Mouse (Mus musculus) right cerebral cortex, postnatal 4 days (tissue): Measurements from ENCODE around the gene Dppa1.
A peak's percentile ranks its signal among the peaks of the same experiment; 100 is the strongest.
"Not testable (repeated sequence)": the region's sequence is repeated elsewhere in the genome, so short reads cannot be mapped to it uniquely, and the experiment has no call there.

Experiments
- DNase-seq: peaks from one replicate; pipeline ENCODE4 v3.0.0-alpha.2; 2022

Gene Dppa1

DNA sequence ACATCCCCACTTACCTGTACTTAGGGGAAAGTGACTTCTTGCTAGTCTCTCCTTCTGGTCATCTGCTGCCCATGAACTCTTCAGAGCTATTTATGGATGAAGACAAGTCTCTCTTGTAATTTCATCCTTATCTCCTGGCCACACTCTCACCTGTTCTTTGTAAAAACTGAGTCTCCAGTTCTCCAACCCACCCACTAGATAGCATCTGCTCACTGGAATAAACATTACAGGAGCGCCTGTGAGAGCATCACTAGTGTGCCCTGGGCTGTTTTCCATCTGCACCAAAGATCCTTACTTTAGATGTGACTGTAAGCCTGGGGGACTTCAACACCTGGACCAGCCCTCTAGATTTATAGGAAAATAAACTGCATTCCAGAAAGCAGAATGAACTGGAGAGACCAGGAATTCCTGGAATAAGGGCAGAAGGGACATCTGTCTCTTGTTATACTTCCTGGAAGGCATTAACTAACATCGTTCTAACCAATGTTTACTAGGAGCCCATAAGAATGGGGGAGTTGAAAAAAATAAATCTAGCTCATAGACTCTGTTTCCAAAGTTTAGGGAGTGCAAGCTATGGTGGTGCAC lies at the start of gene Dppa1:
TSS of gene Dppa1 (minus strand) at position 51 of the 585 bp plus-strand sequence.
- no peak for DNase-seq

DNA sequence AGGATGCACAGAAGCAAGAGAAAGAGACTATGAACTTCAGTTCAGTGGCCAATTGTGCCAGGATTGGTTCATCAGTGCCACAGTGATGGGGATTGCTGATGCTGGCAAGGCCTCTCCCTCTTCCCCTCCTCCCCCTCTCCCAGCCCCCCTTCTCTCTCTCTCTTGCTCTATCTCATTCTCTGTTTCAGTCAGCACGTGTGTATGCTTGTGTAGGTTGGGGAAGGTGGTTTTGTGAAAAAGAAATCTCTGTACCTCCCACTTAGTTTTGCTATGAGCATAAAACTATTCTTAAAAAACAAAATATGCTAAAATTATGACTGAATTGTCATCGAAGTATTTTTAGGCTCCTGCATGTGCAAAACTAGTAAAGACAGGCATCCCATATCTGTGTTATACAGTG lies 38.9 kb upstream of the Dppa1 start:
- no peak for DNase-seq

DNA sequence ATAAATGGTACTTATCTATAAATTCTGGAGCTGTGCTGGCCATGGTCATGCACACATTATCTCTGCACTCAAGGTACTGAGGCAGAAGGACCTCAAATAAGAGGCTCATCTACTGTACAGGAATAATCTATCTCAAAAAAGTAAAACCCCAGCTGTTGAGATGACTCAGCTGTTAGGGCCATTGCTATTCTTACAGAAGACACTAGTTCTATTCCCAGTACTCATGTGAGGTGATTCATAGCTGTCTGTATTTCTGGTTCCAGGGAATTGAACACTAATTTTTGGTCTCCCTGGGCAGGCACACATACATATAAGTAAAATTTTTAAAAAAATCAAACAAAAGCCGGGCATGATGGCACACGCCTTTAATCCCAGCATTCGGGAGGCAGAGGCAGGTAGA lies 38.0 kb upstream of the Dppa1 start:
- no peak for DNase-seq

DNA sequence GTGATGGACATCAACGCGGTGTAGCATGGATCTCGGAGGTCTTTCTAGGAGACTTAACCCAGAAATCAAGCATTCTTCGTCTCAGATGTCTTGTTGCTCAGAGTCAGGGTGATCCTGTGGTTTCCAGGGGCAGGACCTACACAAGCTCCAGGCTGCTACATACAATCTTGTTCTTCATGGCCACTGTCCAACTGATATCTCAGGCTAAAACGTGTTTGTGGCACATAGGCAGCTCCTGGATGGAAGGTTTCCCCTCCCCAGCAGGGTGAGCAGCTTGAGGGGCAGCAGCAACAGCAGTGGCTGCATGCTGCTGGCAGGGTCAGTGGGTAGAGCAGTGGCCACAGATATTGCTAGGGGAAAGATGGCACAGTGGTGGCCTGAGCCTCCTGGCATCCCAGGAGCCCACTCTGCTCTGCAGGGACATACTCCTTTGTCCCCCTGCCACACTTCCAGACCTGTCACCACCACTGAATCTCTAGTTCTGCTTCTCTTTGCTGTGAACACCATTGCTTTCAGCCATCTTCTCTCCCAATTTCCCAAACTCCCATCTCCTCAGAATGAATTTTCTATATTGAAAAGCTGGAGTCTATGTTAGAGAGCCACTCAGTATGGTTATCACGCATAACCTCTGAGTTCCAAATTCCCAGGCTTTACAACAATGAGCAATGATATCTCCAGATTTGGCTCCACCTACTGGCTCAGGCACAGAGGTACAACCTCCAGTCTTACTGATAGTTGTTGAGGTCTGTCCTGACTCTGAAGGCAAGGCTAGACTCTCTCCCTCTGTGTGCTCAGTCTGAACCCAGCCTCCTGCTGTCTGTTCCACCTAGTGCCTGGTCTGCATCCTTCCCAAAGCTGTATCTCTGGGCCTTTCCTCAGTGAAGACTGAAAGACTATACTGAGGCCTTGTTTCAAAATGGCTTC lies 36.8 kb upstream of the Dppa1 start:
- no peak for DNase-seq

DNA sequence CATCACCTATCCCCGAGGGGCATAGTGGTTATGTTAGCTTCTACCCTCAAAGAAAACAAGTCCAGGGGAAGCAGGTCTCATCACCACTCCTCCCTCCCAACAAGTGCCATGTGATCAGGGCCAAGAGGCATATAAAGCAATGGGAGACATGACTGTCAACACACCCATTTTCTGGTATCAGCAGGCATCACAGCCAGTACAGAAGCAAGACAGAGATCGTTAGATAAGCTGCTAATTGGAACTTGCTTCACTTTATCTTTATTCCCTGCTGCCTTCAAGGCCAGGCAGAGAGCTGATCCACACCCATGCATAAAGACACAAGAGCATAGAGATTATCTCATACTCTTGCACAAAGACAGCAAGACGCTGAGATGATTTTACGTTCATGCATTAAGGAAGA lies 34.2 kb upstream of the Dppa1 start:
- DNase-seq = no peak

DNA sequence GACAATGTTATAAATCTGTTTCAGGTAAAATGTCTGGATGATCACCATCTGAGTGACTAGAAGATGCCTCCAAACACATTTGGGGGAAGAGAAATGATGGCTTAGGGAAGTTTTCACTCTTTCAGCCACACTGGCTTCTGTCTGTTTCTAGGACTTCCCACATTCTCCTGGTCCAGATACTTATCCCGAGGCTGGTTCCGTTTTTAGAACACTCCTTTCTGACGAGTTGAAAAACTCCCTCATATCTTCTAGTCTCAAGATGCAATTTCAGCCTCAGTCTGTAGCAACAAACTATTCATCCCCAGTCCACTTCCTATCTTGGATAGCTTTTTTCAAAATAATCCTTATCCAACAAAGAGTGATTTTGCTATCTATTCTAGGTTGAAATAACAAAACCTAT lies 23.4 kb upstream of the Dppa1 start:
- DNase-seq = no peak

DNA sequence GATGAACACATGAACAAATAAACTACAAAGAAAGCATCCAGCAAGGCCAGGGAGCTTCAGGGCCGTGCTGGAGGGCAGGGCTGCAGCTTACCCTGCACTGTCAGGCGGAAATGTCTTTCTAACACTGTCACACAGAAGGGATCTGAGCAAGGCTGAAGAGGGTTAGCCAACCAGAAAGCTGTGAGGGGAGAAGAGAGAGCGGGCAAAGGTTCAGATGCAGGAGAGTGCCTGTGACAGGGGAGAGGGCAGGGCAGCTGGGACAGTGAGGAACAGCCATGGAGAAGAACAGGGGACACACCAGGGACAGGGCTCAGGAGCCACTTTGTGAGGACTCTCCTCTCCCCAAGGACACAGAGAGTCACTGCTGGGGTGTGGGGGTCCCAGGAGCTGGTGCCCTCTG lies 20.6 kb upstream of the Dppa1 start:
- DNase-seq = not testable (repeated sequence)

DNA sequence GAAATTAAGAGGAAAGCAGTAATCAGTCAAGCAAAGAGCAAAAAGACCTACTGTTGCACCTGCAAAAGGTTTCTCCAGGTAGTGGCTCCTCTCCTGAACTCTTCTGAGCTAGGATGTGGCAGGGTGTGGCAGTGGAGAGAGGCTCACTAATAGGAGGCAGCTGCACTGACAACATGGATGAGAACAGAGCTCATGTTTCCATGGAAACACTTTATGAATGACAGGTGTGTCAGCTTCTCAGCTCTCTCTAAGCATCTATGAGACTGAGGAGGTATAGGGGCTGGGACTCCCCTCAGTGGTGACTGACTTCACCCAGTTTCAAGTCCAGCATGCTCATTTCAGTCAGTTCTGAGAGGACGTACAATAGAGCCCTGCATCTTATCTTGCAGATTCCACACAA lies 15.8 kb upstream of the Dppa1 start:
- DNase-seq = no peak

DNA sequence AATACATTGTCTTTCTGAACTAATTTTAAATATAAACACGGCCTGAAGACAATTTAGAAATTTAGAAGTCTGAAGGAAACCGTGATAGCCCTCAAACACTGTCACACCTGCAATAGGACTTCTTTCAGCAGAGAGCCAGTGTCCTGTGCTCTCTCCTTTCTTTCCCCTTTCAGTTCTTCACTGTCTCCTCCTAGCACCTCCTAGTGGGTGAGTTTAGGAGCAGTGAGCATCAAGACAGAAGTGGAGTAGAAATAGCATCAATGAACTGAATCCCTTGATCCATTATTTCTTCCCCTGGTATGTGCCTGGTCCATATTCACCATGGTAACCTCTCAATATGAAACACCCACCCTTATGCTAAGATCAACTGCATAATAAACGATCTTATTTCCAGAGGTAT lies 7.5 kb upstream of the Dppa1 start:
- DNase-seq = no peak

DNA sequence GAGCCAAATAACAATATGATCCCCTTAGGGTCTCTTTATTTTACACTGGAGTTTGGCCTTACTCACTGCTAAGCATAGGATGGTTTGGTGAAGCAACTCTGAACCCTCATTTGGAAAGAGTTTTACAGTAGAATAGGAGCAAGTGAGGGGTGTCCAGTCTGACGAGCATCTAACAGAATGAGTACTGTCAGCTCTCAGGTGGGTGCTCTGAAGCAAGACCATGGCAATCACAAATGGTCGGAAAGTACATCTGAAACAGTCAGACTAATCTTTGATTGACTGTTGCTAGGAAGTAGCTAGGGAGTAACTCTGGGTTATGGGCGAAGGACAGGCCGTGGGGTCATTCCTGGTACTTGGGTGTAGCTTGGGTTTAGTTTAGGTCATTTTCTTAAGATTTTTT lies 6.5 kb upstream of the Dppa1 start:
- DNase-seq = not testable (repeated sequence)

DNA sequence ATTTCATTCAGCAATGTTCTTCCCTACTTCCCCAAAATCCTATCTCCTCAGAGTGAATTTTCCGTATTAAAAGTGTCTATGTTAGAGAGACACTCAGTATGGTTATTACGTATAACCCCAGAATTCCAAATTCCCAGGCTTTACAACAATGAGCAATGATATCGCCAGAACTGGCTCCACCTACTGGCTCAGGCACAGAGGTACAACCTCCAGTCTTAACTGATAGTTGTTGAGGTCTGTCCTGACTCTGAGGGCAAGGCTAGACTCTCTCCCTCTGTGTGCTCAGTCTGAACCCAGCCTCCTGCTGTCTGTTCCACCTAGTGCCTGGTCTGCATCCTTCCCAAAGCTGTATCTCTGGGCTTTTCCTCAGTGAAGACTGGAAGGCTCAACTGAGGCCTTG lies 2.6 kb upstream of the Dppa1 start:
- peak; percentile 35 for DNase-seq

DNA sequence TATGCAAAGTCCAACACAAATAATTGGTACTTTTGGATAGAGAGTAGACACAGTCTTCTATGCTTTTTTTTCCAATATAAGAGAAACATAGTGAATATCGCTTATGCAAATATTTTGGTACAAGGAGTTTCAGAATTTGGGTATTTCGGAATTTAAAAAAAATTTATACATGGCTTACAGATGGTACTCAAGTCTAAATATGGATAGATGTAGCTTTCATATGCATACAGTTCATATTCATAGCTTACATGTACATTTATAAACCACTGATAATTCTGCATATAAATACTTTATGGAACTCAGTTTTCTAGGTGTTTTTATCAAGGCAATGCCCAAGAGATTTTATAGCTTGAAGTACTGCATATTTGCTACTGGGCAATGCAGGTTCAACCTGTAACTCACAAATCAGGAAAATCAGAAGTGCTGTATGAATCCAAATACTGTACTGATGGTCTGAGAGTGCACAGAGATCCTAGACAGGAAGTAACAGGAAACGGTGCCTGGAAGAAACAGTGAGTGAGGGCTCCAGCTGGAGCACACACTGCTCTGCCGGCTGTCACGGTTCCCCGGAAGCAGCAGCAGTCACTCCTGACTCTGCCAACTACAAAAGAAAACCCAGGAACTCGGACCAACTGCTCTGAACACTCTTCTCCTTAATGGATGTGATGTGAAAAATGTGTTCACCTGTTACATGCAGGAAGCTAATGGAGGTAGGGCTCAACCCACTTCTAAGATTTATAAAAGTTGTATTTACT lies 8.5 kb downstream of the Dppa1 start:
- no peak for DNase-seq

DNA sequence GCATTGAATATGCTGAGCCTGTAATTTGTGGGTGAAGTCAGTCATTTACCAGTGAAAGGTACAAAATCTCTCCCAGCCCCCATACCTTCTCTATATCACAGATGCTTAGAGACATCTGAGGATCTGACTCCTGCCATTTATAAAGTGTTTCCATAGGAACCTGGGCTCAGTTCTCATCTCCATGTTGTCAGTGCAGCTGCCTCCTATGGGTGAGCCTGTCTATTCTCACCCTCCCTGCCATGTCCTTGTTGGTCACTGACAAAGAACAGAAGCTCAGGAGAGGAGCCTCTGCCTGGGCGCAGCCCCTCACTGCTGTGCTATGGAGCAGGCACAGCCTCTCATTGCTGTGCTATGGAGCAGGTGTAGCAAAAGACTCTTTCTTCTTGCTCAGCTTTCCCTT lies 9.1 kb downstream of the Dppa1 start:
- no peak for DNase-seq

DNA sequence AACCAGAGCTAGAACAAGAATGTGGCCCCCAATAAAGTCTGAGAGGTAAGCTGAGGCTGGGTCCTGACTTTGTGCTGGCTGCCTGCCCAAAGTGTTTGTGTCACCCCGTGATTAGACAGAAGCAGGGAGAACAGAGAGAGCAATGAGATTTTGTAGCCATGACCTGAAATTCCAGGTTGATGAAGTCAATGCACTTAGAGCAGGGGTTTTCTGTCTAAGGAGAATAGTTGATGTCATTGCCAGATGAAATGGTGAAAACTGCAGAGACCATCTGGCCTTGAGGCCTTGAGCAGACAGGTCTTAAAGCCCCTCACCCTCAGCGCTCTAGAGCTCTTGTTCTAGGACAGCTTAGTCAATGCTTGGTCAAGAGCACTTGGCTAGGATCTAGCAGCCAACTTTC lies 36.6 kb downstream of the Dppa1 start:
- DNase-seq = no peak

DNA sequence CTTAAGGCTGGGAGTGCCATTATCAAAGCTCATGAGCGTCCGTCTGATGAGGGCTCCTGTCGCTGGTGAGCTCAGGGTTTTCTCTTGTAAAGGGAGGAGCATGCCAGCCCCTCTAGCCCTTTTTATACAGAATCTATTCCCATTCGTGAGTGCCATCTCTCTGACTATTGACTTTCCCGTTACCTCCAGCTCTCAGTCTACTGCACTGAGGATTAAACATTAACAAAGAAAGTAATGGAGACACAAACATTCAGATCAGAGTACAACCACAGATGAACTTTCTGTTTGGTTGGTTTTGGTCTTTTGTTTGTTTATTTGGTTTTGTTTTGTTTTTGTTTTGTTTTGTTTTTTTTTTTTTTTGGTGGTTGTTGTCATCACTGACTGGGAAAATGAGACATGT lies 46.3 kb downstream of the Dppa1 start:
- DNase-seq = no peak

DNA sequence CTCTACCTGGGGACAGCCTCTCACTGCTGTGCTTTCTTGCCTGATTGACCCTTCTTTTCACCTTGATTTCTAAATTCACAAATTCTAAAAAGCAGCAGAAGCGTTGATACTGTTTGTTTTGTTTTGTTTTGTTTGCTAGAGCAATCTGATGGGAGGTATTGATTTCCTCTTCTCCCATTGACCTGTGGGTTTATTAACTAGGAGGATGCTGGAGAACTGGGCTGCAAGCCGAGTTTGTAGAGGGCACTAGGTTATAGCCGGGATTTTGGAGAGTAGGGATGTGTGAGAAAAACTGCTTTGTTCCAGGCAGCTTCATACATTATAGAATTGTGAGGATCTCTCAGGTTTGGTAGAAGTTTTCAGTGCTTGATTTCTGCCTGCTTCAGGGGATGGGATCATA lies 48.6 kb downstream of the Dppa1 start:
- no peak for DNase-seq

DNA sequence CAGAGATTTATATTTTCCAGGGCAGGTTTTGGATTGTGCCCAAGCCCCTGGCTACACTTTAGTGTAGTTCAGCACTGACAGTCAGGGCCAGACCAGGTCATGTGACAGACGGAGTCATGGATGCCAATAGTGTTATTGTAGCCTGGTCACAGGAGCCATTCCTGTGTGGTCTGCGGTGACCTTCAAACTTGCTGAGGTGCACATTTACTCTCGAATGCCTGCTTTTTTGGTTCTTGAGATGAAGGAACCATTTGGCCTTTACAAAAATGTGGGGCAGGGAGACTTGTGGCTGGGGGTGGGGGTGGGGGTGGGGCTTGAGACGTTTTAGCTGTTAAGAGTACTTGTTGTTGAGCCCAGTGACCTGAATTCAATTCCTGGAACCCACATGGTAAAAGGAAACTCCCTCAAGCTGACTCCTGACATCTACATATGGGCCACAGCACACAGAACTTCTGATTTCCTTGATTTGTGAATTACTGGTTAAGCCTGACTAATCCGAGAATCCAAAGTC lies 50.2 kb downstream of the Dppa1 start:
- no peak for DNase-seq

DNA sequence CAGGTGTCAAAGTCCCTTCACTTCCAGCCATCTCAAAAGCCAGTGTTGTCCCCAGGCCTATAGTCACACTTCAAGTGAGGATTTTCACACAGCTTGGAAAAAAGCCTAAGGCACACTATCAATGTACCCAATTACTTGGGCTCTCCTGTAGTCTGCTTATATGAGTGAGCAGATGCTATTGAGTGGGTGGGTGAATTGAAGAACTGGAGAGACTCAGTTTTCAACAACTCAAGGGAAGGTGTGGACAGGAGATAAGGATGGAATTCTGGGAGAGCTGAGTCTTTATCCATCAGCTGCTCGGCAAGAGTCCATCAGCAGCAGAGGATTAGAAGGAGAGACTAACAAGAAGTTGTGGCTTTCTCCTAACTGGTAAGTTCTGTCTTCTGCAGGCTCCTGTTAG lies 57.7 kb downstream of the Dppa1 start, which contains the start of gene BC053393:
TSS of gene BC053393 (plus strand) at position 210 of the 400 bp plus-strand sequence.
- DNase-seq = no peak

DNA sequence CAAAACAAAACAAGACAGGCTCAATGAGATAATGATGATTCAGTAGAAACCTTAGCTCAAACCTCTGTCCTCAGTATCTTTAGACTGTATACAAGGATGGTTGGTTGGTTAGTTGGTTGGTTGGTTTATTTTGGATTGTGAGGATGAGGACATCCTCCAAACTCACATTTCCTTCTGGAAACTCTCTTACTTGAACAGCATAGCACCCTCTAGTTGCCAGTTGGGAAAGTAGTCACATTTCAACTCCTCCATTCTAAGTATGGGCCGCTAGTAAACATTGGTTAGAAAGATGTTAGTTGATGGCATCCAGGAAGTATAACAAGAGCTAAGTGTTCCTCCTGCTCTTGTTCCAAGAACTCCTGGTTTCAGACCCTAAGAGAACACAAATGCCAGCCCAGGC lies 60.0 kb downstream of the Dppa1 start:
- DNase-seq = no peak

DNA sequence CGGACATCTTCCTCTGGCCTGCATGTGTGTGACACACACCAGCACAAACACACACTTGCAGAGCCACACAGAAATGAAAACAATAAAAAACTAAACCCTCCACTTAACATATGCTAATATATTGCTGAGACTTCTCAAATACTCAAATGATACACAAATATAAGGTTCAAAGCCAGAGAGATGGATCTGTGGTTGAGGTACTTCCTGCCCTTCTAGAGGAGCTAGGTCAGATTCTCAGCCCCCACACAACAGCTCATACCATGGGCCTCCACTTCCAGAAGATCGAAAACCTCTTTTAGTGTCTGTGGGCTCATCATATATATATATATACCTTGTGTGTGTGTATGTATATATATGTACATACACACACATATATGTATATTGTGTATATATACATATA lies 63.1 kb downstream of the Dppa1 start:
- no peak for DNase-seq

DNA sequence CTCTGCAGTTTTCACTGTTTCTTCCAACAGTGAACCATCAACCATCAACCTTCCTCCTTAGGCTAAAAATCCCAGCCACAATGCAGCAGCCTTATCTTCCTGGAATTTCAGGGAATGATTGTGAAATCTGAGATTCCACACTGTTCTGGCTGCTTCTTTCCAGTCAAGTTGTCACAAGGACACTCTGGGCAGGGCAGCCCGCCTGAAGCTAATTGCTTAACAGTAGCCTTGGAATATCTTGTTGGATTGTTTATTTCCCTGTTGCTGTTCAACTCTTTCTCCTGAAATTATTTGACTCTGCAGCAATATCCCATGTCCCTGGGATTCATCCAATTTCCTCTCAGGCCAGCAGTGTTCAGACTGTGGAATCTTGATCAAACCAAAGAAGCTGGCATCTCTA lies 64.4 kb downstream of the Dppa1 start:
- no peak for DNase-seq

DNA sequence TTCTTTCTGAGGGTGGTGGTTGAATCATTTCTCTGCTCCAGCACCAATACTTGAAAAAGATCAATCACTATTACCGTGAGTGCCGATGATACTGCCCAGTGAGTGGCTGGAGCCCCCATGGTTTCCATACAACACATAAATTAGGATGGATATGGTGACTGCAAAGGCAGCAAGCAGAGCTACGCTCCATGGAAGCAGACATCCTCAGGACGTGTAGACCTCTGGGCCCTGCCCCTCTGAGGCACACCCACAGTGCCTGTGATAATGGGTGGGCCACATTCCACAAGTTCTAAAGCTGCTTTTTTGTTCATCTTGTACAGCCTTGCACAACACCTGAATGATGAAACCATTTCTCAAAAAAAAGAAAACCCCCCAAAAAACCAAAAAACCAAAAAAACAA lies 68.0 kb downstream of the Dppa1 start:
- DNase-seq = no peak
